Mouse (Mus musculus) cortical plate, adult 2 months (tissue): ENCODE measurements around the gene Samd11. TPM values are rescaled to one million over a fixed set of nuclear protein-coding genes. Genes with fewer than 3 reads are reported as not detected.

ENCODE experiments used
- H3K27ac ChIP-seq: fragments of 200-500 bp; 2 replicates; pipeline ENCODE4 v1.5.1; 2012; ENCODE audit warnings: low read length, control low read depth, inconsistent platforms; ENCODE audit not compliant: insufficient read depth
- H3K4me1 ChIP-seq: fragments of 200-500 bp; 2 replicates; pipeline ENCODE4 v1.6.1; 2011; ENCODE audit warnings: low read length; ENCODE audit not compliant: control insufficient read depth, insufficient read depth
- H3K4me3 ChIP-seq: fragments of 200-500 bp; 2 replicates; pipeline ENCODE4 v1.5.1; 2011; ENCODE audit warnings: mild to moderate bottlenecking, low read length, control low read depth; ENCODE audit not compliant: insufficient read depth
- CTCF ChIP-seq: fragments of 200-500 bp; IDR thresholded peaks from 2 replicates; pipeline ENCODE4 v1.5.1; 2011; ENCODE audit warnings: mild to moderate bottlenecking, control low read depth, low read length; ENCODE audit not compliant: insufficient read depth; ENCODE audit errors: extremely low read depth
- POLR2A ChIP-seq: fragments of 200-500 bp; IDR thresholded peaks from 2 replicates; pipeline ENCODE4 v1.6.1; 2011; ENCODE audit warnings: mild to moderate bottlenecking, low read length, control low read depth; ENCODE audit not compliant: insufficient read depth; ENCODE audit errors: extremely low read depth
- polyA plus RNA-seq: library from polyadenylated mRNA; depleted of rRNA; stranded (reverse); fragments of >200 nt; gene quantifications from 2 replicates; pipeline ENCODE4 v1.2.3, GENCODE M21; 2012

Gene Samd11
- polyA plus RNA-seq, 1 experiment, result 3.2 TPM

- Histone ChIP-seq H3K4me3 (peak overlapping the region; percentile 93), H3K4me1 (0 out of 2 replicates have a peak, but pooled peaks cover 2% of the 10 kb centered on the region), H3K27ac (peak overlapping the region; percentile 0; the same call in 1 of the 2 replicates)
- TF ChIP-seq CTCF, result no peak
- no peak for TF ChIP-seq POLR2A
These were observed 20.1 kb downstream of the Samd11 start for GRCm38 (mm10) chr4:156235360-156235770.

GRCm38 (mm10) chr4:156234701-156235213 is 20.7 kb downstream of the Samd11 start, which contains the start of gene Plekhn1:
Gene Plekhn1 (minus strand): TSS chr4:156234857.
- Histone ChIP-seq H3K4me3 (peak within 1 kb of the TSS; percentile 93), H3K27ac (peak within 1 kb of the TSS; percentile 82), H3K4me1 (0 out of 2 replicates have a peak, but pooled peaks cover 2% of the 10 kb centered on the region)
- TF ChIP-seq POLR2A (0 out of 2 replicates have a peak, but pooled peaks have one; percentile 14), CTCF (no peak)

GRCm38 (mm10) chr4:156234021-156234501 is 21.4 kb downstream of the Samd11 start:
- peak overlapping the region; percentile 93 for H3K4me3 ChIP-seq
- peaks cover 5% of the 10 kb centered on the region for H3K4me1 ChIP-seq
- peak overlapping the region; percentile 82; the same call in 1 of the 2 replicates for H3K27ac ChIP-seq
- TF ChIP-seq POLR2A (no peak), CTCF (no peak)

- Histone ChIP-seq H3K4me3 (no peak overlapping the region), H3K4me1 (peaks cover 5% of the 10 kb centered on the region), H3K27ac (no peak overlapping the region)
- TF ChIP-seq CTCF (no peak), POLR2A (no peak)
These were observed 26.9 kb downstream of the Samd11 start for GRCm38 (mm10) chr4:156228393-156229024.

- peaks cover 5% of the 10 kb centered on the region for H3K4me1 ChIP-seq
- TF ChIP-seq POLR2A, result no peak
- TF ChIP-seq CTCF, result no peak
- no peak overlapping the region for H3K4me3 ChIP-seq
- H3K27ac ChIP-seq, result no peak overlapping the region
These were observed 27.6 kb downstream of the Samd11 start for GRCm38 (mm10) chr4:156227752-156228392.

- no peak overlapping the region for H3K27ac ChIP-seq
- H3K4me1 ChIP-seq, result peaks cover 4% of the 10 kb centered on the region
- H3K4me3 ChIP-seq, result no peak overlapping the region
- TF ChIP-seq POLR2A, result no peak
These were observed 31.2 kb downstream of the Samd11 start for GRCm38 (mm10) chr4:156224276-156224675.

GRCm38 (mm10) chr4:156219936-156220335 is 35.5 kb downstream of the Samd11 start:
- Histone ChIP-seq H3K4me3 (no peak overlapping the region), H3K4me1 (no peaks in the 10 kb centered on the region), H3K27ac (no peak overlapping the region)
- TF ChIP-seq CTCF, result no peak
- TF ChIP-seq POLR2A, result no peak

GRCm38 (mm10) chr4:156217838-156218237 is 37.6 kb downstream of the Samd11 start:
- TF ChIP-seq CTCF, result no peak
- no peak for TF ChIP-seq POLR2A
- H3K27ac ChIP-seq, result no peak overlapping the region
- H3K4me3 ChIP-seq, result no peak overlapping the region
- H3K4me1 ChIP-seq, result no peaks in the 10 kb centered on the region

- TF ChIP-seq POLR2A (no peak), CTCF (no peak)
- Histone ChIP-seq H3K27ac (no peak overlapping the region), H3K4me1 (no peaks in the 10 kb centered on the region), H3K4me3 (no peak overlapping the region)
These were observed 38.3 kb downstream of the Samd11 start for GRCm38 (mm10) chr4:156217022-156217669.
